Mouse (Mus musculus): Measurements from ENCODE around the gene Gpr156. TPM values are rescaled to one million over a fixed set of nuclear protein-coding genes. Genes with fewer than 3 reads are reported as not detected.

The Gpr156 gene
- total and polyA plus RNA-seq, 3 experiments: 0.05 TPM; not detected in 2

- Histone ChIP-seq H3K4me3 (ENCODE audit: low read depth, low read length) (no peak overlapping the region), H3K4me1 (ENCODE audit: insufficient read depth, low read depth, low read length) (no peaks in the 10 kb centered on the region), H3K9me3 (replicated peaks) (no peaks in the 10 kb centered on the region), H3K36me3 (replicated peaks) (no peaks in the 10 kb centered on the region), H3K27me3 (ENCODE audit: insufficient read depth, low read length) (peaks cover 14% of the 10 kb centered on the region)
- TF ChIP-seq CTCF (IDR thresholded peaks at IDR 0.05; ENCODE audit: low read depth, low read length) (no peak), POLR2AphosphoS5 (IDR thresholded peaks at IDR 0.05; ENCODE audit: insufficient replicate concordance, low read depth, low read length) (no peak), GATA2 (IDR thresholded peaks at IDR 0.05; ENCODE audit: borderline replicate concordance, low read depth, low read length) (no peak), TAL1 (conservative IDR thresholded peaks at IDR 0.05; ENCODE audit: low read depth, low read length) (no peak), GATA1 (IDR thresholded peaks at IDR 0.05; ENCODE audit: borderline replicate concordance, low read length) (no peak)
- ATAC-seq (ENCODE audit: extremely low read depth, insufficient number of reproducible peaks, low FRiP score, poor library complexity, severe bottlenecking): no peak
- no peak for DNase-seq (ENCODE audit: low spot score)
Measured at GRCm38 (mm10) chr16:37927117-37927516, 10.8 kb downstream of the Gpr156 start.

GRCm38 (mm10) chr16:37929006-37929405 is 12.7 kb downstream of the Gpr156 start:
- TF ChIP-seq TAL1 (conservative IDR thresholded peaks at IDR 0.05; ENCODE audit: low read depth, low read length) (no peak), GATA2 (IDR thresholded peaks at IDR 0.05; ENCODE audit: borderline replicate concordance, low read depth, low read length) (no peak), CTCF (IDR thresholded peaks at IDR 0.05; ENCODE audit: low read depth, low read length) (no peak), POLR2AphosphoS5 (IDR thresholded peaks at IDR 0.05; ENCODE audit: insufficient replicate concordance, low read depth, low read length) (no peak), GATA1 (IDR thresholded peaks at IDR 0.05; ENCODE audit: borderline replicate concordance, low read length) (no peak)
- no peaks in the 10 kb centered on the region for H3K4me1 ChIP-seq (ENCODE audit: insufficient read depth, low read depth, low read length)
- no peaks in the 10 kb centered on the region for H3K9me3 ChIP-seq (replicated peaks)
- DNase-seq (ENCODE audit: low spot score): no peak
- H3K4me3 ChIP-seq (ENCODE audit: low read depth, low read length): no peak overlapping the region
- no peak for ATAC-seq (ENCODE audit: extremely low read depth, insufficient number of reproducible peaks, low FRiP score, poor library complexity, severe bottlenecking)
- peaks cover 4% of the 10 kb centered on the region; the same call in 1 of the 2 replicates for H3K27me3 ChIP-seq (ENCODE audit: insufficient read depth, low read length)
- no peaks in the 10 kb centered on the region for H3K36me3 ChIP-seq (replicated peaks)

GRCm38 (mm10) chr16:37929626-37930025 is 13.3 kb downstream of the Gpr156 start:
- Histone ChIP-seq H3K4me3 (ENCODE audit: low read depth, low read length) (no peak overlapping the region), H3K9me3 (replicated peaks) (no peaks in the 10 kb centered on the region), H3K27me3 (ENCODE audit: insufficient read depth, low read length) (peaks cover 4% of the 10 kb centered on the region; the same call in 1 of the 2 replicates), H3K36me3 (replicated peaks) (no peaks in the 10 kb centered on the region), H3K4me1 (ENCODE audit: insufficient read depth, low read depth, low read length) (no peaks in the 10 kb centered on the region)
- DNase-seq (ENCODE audit: low spot score) (no peak), ATAC-seq (ENCODE audit: extremely low read depth, insufficient number of reproducible peaks, low FRiP score, poor library complexity, severe bottlenecking) (no peak)
- no peak for TF ChIP-seq GATA1 (IDR thresholded peaks at IDR 0.05; ENCODE audit: borderline replicate concordance, low read length)
- TF ChIP-seq TAL1 (conservative IDR thresholded peaks at IDR 0.05; ENCODE audit: low read depth, low read length): no peak
- TF ChIP-seq POLR2AphosphoS5 (IDR thresholded peaks at IDR 0.05; ENCODE audit: insufficient replicate concordance, low read depth, low read length): no peak
- TF ChIP-seq CTCF (IDR thresholded peaks at IDR 0.05; ENCODE audit: low read depth, low read length): no peak
- TF ChIP-seq GATA2 (IDR thresholded peaks at IDR 0.05; ENCODE audit: borderline replicate concordance, low read depth, low read length): no peak

GRCm38 (mm10) chr16:37934932-37935331 is 18.6 kb downstream of the Gpr156 start:
- no peaks in the 10 kb centered on the region for H3K27me3 ChIP-seq (ENCODE audit: insufficient read depth, low read length)

GRCm38 (mm10) chr16:37937276-37937675 is 21.0 kb downstream of the Gpr156 start:
- Histone ChIP-seq H3K36me3 (replicated peaks) (no peaks in the 10 kb centered on the region), H3K9me3 (replicated peaks) (no peaks in the 10 kb centered on the region), H3K4me3 (ENCODE audit: low read depth, low read length) (no peak overlapping the region), H3K27me3 (ENCODE audit: insufficient read depth, low read length) (no peaks in the 10 kb centered on the region), H3K4me1 (ENCODE audit: insufficient read depth, low read depth, low read length) (no peaks in the 10 kb centered on the region)
- ATAC-seq (ENCODE audit: extremely low read depth, insufficient number of reproducible peaks, low FRiP score, poor library complexity, severe bottlenecking) (no peak), DNase-seq (ENCODE audit: low spot score) (no peak)
- TF ChIP-seq TAL1 (conservative IDR thresholded peaks at IDR 0.05; ENCODE audit: low read depth, low read length) (no peak), GATA1 (IDR thresholded peaks at IDR 0.05; ENCODE audit: borderline replicate concordance, low read length) (no peak), POLR2AphosphoS5 (IDR thresholded peaks at IDR 0.05; ENCODE audit: insufficient replicate concordance, low read depth, low read length) (no peak), GATA2 (IDR thresholded peaks at IDR 0.05; ENCODE audit: borderline replicate concordance, low read depth, low read length) (no peak), CTCF (IDR thresholded peaks at IDR 0.05; ENCODE audit: low read depth, low read length) (no peak)

More at GRCm38 (mm10) chr16:37934932-37935331, 18.6 kb downstream of the Gpr156 start:
- Histone ChIP-seq H3K4me3 (ENCODE audit: low read depth, low read length) (no peak overlapping the region), H3K36me3 (replicated peaks) (no peaks in the 10 kb centered on the region), H3K4me1 (ENCODE audit: insufficient read depth, low read depth, low read length) (no peaks in the 10 kb centered on the region), H3K9me3 (replicated peaks) (no peaks in the 10 kb centered on the region)
- DNase-seq (ENCODE audit: low spot score) (no peak), ATAC-seq (ENCODE audit: extremely low read depth, insufficient number of reproducible peaks, low FRiP score, poor library complexity, severe bottlenecking) (no peak)
- TF ChIP-seq CTCF (IDR thresholded peaks at IDR 0.05; ENCODE audit: low read depth, low read length) (no peak), GATA2 (IDR thresholded peaks at IDR 0.05; ENCODE audit: borderline replicate concordance, low read depth, low read length) (no peak), TAL1 (conservative IDR thresholded peaks at IDR 0.05; ENCODE audit: low read depth, low read length) (no peak)

GRCm38 (mm10) chr16:37938125-37939081 is 22.1 kb downstream of the Gpr156 start:
- no peak overlapping the region for H3K4me3 ChIP-seq (ENCODE audit: low read depth, low read length)
- no peaks in the 10 kb centered on the region for H3K36me3 ChIP-seq (replicated peaks)
- H3K27me3 ChIP-seq (ENCODE audit: insufficient read depth, low read length): no peaks in the 10 kb centered on the region
- H3K9me3 ChIP-seq (replicated peaks): no peaks in the 10 kb centered on the region
- no peak for TF ChIP-seq GATA1 (IDR thresholded peaks at IDR 0.05; ENCODE audit: borderline replicate concordance, low read length)
- TF ChIP-seq TAL1 (conservative IDR thresholded peaks at IDR 0.05; ENCODE audit: low read depth, low read length): no peak
- DNase-seq (ENCODE audit: low spot score) (no peak), ATAC-seq (ENCODE audit: extremely low read depth, insufficient number of reproducible peaks, low FRiP score, poor library complexity, severe bottlenecking) (no peak)
- H3K4me1 ChIP-seq (ENCODE audit: insufficient read depth, low read depth, low read length): no peaks in the 10 kb centered on the region
